Mouse (Mus musculus): ENCODE measurements at regions not wholly inside any gene's neighbourhood (a gene's known extent, or its start where the extent isn't known, plus 50 kb on each side); places are given as distances from the start of the nearest gene placed in this dataset.

- no peaks in the 10 kb centered on the region for H3K4me1 ChIP-seq (ENCODE audit: control insufficient read depth, insufficient read depth, low read length)
- 49% methylated on average over 4 of the region's 4 CpGs for WGBS
- no peak overlapping the region for H3K27ac ChIP-seq (ENCODE audit: insufficient read depth, low read length)
- no peak for TF ChIP-seq CTCF (IDR thresholded peaks at IDR 0.05; ENCODE audit: borderline replicate concordance, insufficient read depth, low read depth, low read length)
- no peak for TF ChIP-seq POLR2A (IDR thresholded peaks at IDR 0.05; ENCODE audit: borderline replicate concordance, insufficient read depth, low read length)
- no peak for DNase-seq
- H3K27me3 ChIP-seq (ENCODE audit: control insufficient read depth, insufficient read depth, low read length), result no peaks in the 10 kb centered on the region; the same call in 1 of the 2 replicates
- no peak overlapping the region for H3K4me3 ChIP-seq (replicated peaks; ENCODE audit: insufficient read depth, low read depth, low read length)
Measured at GRCm38 (mm10) chr11:32999684-33000255, 147.4 kb downstream of the Fgf18 start.

- Histone ChIP-seq H3K4me3 (replicated peaks; ENCODE audit: insufficient read depth, low read depth, low read length) (no peak overlapping the region), H3K27ac (ENCODE audit: insufficient read depth, low read length) (no peak overlapping the region), H3K4me1 (ENCODE audit: control insufficient read depth, insufficient read depth, low read length) (no peaks in the 10 kb centered on the region), H3K27me3 (ENCODE audit: control insufficient read depth, insufficient read depth, low read length) (no peaks in the 10 kb centered on the region; the same call in 1 of the 2 replicates)
- no peak for DNase-seq
- no peak for TF ChIP-seq POLR2A (IDR thresholded peaks at IDR 0.05; ENCODE audit: borderline replicate concordance, insufficient read depth, low read length)
- no peak for TF ChIP-seq CTCF (IDR thresholded peaks at IDR 0.05; ENCODE audit: borderline replicate concordance, insufficient read depth, low read depth, low read length)
- 77% methylated on average over 14 of the region's 14 CpGs for WGBS
Measured at GRCm38 (mm10) chr11:32998687-32999605, 148.3 kb downstream of the Fgf18 start.

DNA sequence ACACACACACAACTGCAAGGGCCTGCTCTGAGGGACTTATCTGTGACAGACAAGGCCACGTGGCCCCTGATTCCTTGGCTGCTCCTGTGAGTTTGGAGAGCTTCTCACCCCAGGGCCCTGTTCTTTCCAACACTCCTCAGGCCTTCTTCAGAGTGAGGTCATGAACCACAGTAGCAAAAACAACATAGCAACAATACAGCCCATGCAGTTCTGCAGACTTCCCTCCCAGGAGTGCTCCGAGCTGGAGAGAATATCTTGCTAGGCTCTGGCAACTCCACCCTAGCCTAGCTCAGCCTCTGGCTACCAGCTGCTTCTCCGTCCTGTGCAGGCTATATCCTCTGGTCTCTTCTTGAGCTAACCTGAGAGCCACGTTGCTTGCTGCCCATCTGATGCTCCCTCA lies 152.8 kb downstream of the Fgf18 start:
- Histone ChIP-seq H3K4me3 (replicated peaks; ENCODE audit: insufficient read depth, low read depth, low read length) (no peak overlapping the region), H3K27ac (ENCODE audit: insufficient read depth, low read length) (no peak overlapping the region), H3K4me1 (ENCODE audit: control insufficient read depth, insufficient read depth, low read length) (no peaks in the 10 kb centered on the region), H3K27me3 (ENCODE audit: control insufficient read depth, insufficient read depth, low read length) (no peaks in the 10 kb centered on the region; the same call in 1 of the 2 replicates)
- 84% methylated on average over 4 of the region's 4 CpGs for WGBS
- no peak for DNase-seq
- TF ChIP-seq CTCF (IDR thresholded peaks at IDR 0.05; ENCODE audit: borderline replicate concordance, insufficient read depth, low read depth, low read length) (no peak), POLR2A (IDR thresholded peaks at IDR 0.05; ENCODE audit: borderline replicate concordance, insufficient read depth, low read length) (no peak)

- H3K4me1 ChIP-seq (ENCODE audit: control insufficient read depth, insufficient read depth, low read length), result no peaks in the 10 kb centered on the region
- no peaks in the 10 kb centered on the region; the same call in 1 of the 2 replicates for H3K27me3 ChIP-seq (ENCODE audit: control insufficient read depth, insufficient read depth, low read length)
- no peak overlapping the region for H3K4me3 ChIP-seq (replicated peaks; ENCODE audit: insufficient read depth, low read depth, low read length)
- TF ChIP-seq CTCF (IDR thresholded peaks at IDR 0.05; ENCODE audit: borderline replicate concordance, insufficient read depth, low read depth, low read length) (no peak), POLR2A (IDR thresholded peaks at IDR 0.05; ENCODE audit: borderline replicate concordance, insufficient read depth, low read length) (no peak)
- no peak overlapping the region for H3K27ac ChIP-seq (ENCODE audit: insufficient read depth, low read length)
- WGBS, result 22% methylated on average over 8 of the region's 8 CpGs
- no peak for DNase-seq
Measured at GRCm38 (mm10) chr11:32993439-32993838, 153.8 kb downstream of the Fgf18 start.

DNA sequence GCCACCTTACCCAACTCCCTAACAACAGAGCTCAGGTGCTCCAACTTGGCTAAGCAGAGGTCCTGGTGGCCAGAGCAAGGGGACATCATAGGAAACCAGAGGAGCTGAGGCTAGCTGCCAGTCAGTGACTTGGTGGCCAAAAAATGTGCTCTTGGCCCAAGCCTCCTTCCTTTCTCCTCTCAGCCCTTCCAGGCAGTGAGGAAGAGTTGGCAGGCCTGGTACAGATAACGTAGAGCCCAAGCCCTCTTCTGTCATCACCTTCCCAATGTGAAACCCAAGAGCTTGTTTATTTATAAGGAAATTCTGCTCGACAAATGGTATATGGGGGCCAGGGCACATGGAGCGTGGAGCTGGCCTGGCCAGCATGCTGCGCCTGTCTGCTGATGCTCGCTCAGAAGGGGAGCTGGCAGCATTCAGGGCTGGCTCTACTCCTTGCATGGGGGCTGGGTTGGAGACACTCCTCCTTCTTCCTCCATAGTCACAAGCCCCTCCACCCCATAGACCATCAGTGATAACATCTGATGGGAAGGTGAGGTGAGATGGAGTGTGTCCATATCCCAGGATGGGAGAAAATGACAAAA lies 156.1 kb downstream of the Fgf18 start:
- TF ChIP-seq POLR2A (IDR thresholded peaks at IDR 0.05; ENCODE audit: borderline replicate concordance, insufficient read depth, low read length) (no peak), CTCF (IDR thresholded peaks at IDR 0.05; ENCODE audit: borderline replicate concordance, insufficient read depth, low read depth, low read length) (no peak)
- H3K27ac ChIP-seq (ENCODE audit: insufficient read depth, low read length), result no peak overlapping the region
- H3K4me1 ChIP-seq (ENCODE audit: control insufficient read depth, insufficient read depth, low read length), result no peaks in the 10 kb centered on the region
- WGBS, result 36% methylated on average over 5 of the region's 5 CpGs
- no peak for DNase-seq
- H3K27me3 ChIP-seq (ENCODE audit: control insufficient read depth, insufficient read depth, low read length), result no peaks in the 10 kb centered on the region; the same call in 1 of the 2 replicates
- H3K4me3 ChIP-seq (replicated peaks; ENCODE audit: insufficient read depth, low read depth, low read length), result no peak overlapping the region

DNA sequence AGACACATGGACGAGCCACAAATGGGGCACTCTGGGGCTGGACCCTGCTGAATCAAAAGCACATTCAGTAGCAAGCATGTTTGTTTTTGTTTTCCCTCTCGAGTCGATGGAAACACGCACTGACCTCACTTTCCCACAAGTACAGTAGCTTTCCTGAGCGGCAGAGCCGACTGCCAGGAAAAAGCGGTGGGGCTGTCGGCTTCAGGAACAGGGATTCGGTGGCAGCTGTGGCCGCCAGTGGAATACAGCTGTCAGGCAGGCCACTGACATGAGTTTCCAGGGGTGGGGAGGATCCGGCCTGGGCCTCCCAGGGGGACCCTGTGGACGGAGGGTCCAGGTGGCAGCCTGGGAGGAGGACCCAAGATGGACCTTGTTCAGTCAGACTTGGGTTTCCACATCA lies 157.0 kb downstream of the Fgf18 start:
- DNase-seq, result no peak
- no peak overlapping the region for H3K27ac ChIP-seq (ENCODE audit: insufficient read depth, low read length)
- TF ChIP-seq CTCF (IDR thresholded peaks at IDR 0.05; ENCODE audit: borderline replicate concordance, insufficient read depth, low read depth, low read length) (no peak), POLR2A (IDR thresholded peaks at IDR 0.05; ENCODE audit: borderline replicate concordance, insufficient read depth, low read length) (no peak)
- H3K4me1 ChIP-seq (ENCODE audit: control insufficient read depth, insufficient read depth, low read length), result no peaks in the 10 kb centered on the region
- H3K4me3 ChIP-seq (replicated peaks; ENCODE audit: insufficient read depth, low read depth, low read length), result no peak overlapping the region
- WGBS, result 84% methylated on average over 12 of the region's 12 CpGs
- H3K27me3 ChIP-seq (ENCODE audit: control insufficient read depth, insufficient read depth, low read length), result no peaks in the 10 kb centered on the region; the same call in 1 of the 2 replicates

GRCm38 (mm10) chr11:32978899-32979298 lies 154.5 kb upstream of the Smim23 start:
- H3K27ac ChIP-seq (ENCODE audit: insufficient read depth, low read length), result no peak overlapping the region
- H3K27me3 ChIP-seq (ENCODE audit: control insufficient read depth, insufficient read depth, low read length), result no peaks in the 10 kb centered on the region
- WGBS, result 33% methylated on average over 7 of the region's 7 CpGs
- DNase-seq, result no peak
- no peak overlapping the region for H3K4me3 ChIP-seq (replicated peaks; ENCODE audit: insufficient read depth, low read depth, low read length)
- no peak for TF ChIP-seq CTCF (IDR thresholded peaks at IDR 0.05; ENCODE audit: borderline replicate concordance, insufficient read depth, low read depth, low read length)
- TF ChIP-seq POLR2A (IDR thresholded peaks at IDR 0.05; ENCODE audit: borderline replicate concordance, insufficient read depth, low read length), result no peak
- no peaks in the 10 kb centered on the region for H3K4me1 ChIP-seq (ENCODE audit: control insufficient read depth, insufficient read depth, low read length)

Measured in cerebellum, adult 2 months (tissue).